Mouse (Mus musculus): ENCODE results near the gene Vmn1r194.

DNA sequence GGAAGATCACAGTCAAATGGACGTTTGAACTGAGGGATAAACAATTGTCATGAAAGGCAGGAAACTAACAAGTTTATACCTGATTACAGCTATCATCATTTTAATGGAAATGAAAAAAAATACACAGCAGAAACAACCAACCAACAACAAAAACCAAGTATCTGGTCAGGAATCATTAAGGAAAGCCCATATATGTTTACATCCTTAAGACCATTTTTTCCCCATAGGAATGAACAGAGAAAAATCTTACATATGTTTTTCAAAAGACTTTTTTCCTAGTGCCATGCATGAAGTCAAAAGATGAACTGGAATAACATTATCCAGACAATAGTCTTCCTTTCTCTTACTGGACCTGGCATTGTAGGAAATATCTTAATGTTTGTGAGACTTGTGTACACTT, at the start of gene Vmn1r194:
- no peak for TF ChIP-seq CTCF (IDR thresholded peaks at IDR 0.05; ENCODE audit: borderline replicate concordance, insufficient read depth, low read length)
- TF ChIP-seq POLR2A (IDR thresholded peaks at IDR 0.05; ENCODE audit: low read depth, low read length): no peak

Data from embryonic fibroblast, embryonic 13.5 days (primary cell).